Comparison of ENCODE assay signal across 8 mouse cellular contexts in the genomic region with DNA sequence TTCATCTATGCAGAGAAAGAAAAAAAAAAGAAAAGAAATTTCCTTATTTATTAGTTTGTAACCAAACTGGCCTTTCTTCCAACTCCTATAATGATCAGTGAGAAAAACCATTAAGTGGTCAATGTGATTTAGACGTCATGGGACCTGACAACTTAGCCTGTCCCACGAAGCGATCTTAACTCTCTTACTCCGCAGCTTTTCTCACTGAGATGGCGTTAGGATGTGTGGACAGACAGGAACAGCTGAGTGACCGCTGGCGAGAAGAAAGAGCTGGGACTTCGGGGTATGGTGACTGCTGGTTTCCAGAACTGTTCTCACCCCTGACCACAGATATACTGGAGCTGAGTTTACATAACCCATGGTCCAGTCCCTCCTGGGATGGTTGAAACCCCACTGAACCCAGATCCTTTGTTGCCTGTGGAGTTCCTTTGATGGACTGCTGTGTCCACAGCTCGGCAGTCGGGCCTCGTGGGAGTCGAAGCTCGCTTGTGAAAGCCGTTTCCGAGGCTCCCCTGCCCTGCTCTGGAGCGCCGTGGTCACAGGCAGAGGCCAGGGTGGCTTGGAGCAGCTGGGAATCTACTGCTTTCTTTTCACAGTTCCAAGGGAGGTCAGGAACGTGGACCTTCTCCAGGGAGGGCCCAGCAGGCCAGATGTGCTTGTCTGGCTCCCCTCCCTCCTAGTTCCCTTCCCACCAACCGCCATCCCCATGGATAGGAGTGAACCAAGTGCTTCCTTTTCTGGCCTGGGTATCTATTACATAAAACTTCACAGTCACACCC. TPM values are rescaled to one million over a fixed set of nuclear protein-coding genes. Genes with fewer than 3 reads are reported as not detected.
DNase-seq lines count a peak whose midpoint lies in the region; ATAC-seq and TF ChIP-seq lines count a peak whose summit lies in the region.

No protein-coding gene starts in this region.

- WGBS in heart, adult 2 months = 65% methylated on average over 19 of the region's 19 CpGs
- 72% methylated on average over 19 of the region's 19 CpGs for WGBS in heart, embryonic 12.5 days
- WGBS in embryonic facial prominence, embryonic 12.5 days = 69% methylated on average over 19 of the region's 19 CpGs
- 65% methylated on average over 19 of the region's 19 CpGs for WGBS in intestine, embryonic 15.5 days

- H3K4me2 ChIP-seq in heart, embryonic 12.5 days = no peak overlapping the region
- H3K4me2 ChIP-seq in embryonic facial prominence, embryonic 12.5 days (replicated peaks) = no peak overlapping the region
- H3K4me2 ChIP-seq in intestine, embryonic 15.5 days (replicated peaks) = no peak overlapping the region

- H3K36me3 ChIP-seq in heart, adult 2 months (ENCODE audit: control insufficient read depth, insufficient read depth, low read length) = no peaks in the 10 kb centered on the region
- H3K36me3 ChIP-seq in heart, embryonic 12.5 days = no peaks in the 10 kb centered on the region
- H3K36me3 ChIP-seq in embryonic facial prominence, embryonic 12.5 days = no peaks in the 10 kb centered on the region
- H3K36me3 ChIP-seq in intestine, embryonic 15.5 days = no peaks in the 10 kb centered on the region

- peaks cover 1% of the 10 kb centered on the region; the same call in 1 of the 2 replicates for H3K4me1 ChIP-seq in heart, adult 2 months (ENCODE audit: control insufficient read depth, insufficient read depth, low read length)
- H3K4me1 ChIP-seq in heart, embryonic 12.5 days (replicated peaks) = no peaks in the 10 kb centered on the region
- H3K4me1 ChIP-seq in embryonic facial prominence, embryonic 12.5 days = peaks cover 7% of the 10 kb centered on the region
- no peaks in the 10 kb centered on the region for H3K4me1 ChIP-seq in intestine, embryonic 15.5 days (replicated peaks)

- H3K79me2 ChIP-seq in heart, adult 2 months (replicated peaks; ENCODE audit: control insufficient read depth, insufficient read depth, low read length) = no peaks in the 10 kb centered on the region

- peak overlapping the region; percentile 75 for H3K27ac ChIP-seq in heart, adult 2 months
- no peak overlapping the region for H3K27ac ChIP-seq in heart, embryonic 12.5 days (ENCODE audit: poor library complexity, severe bottlenecking)
- peak overlapping the region; percentile 26; the same call in 1 of the 2 replicates for H3K27ac ChIP-seq in embryonic facial prominence, embryonic 12.5 days
- H3K27ac ChIP-seq in intestine, embryonic 15.5 days = peak overlapping the region; percentile 67

- TF ChIP-seq EP300 in heart, adult 2 months (IDR thresholded peaks at IDR 0.05; ENCODE audit: insufficient read depth, low read depth, low read length) = 0 out of 2 replicates have a peak, but pooled peaks have one; percentile 29

- DNase-seq in heart, adult 2 months = peak; percentile 74 to 87
- DNase-seq in lung, postnatal 25 days (ENCODE audit: low spot score) = peak; percentile 60
- DNase-seq in spleen, postnatal 36 days (ENCODE audit: low spot score in 2 of 2) = no peak
- no peak for DNase-seq in layer of hippocampus, adult 9-11 months

- no peak overlapping the region for H3K4me3 ChIP-seq in heart, adult 2 months
- H3K4me3 ChIP-seq in heart, embryonic 12.5 days = no peak overlapping the region
- H3K4me3 ChIP-seq in embryonic facial prominence, embryonic 12.5 days = no peak overlapping the region
- no peak overlapping the region for H3K4me3 ChIP-seq in intestine, embryonic 15.5 days (replicated peaks)

- TF ChIP-seq POLR2A in heart, adult 2 months (IDR thresholded peaks at IDR 0.05; ENCODE audit: insufficient read depth, low read depth, low read length) = no peak

- H3K9me3 ChIP-seq in heart, embryonic 12.5 days (replicated peaks) = no peaks in the 10 kb centered on the region; the same call in 1 of the 2 replicates
- H3K9me3 ChIP-seq in embryonic facial prominence, embryonic 12.5 days = peaks cover 7% of the 10 kb centered on the region; the same call in 1 of the 2 replicates
- H3K9me3 ChIP-seq in intestine, embryonic 15.5 days = no peaks in the 10 kb centered on the region

- intact Hi-C loops in heart, adult 2 months (cut with DNase I) = loop anchor here (2.0 to 10.0 kb wide), 4 partner anchors 239 to 551 kb away; no protein-coding TSS in a partner anchor

- H3K27me3 ChIP-seq in heart, adult 2 months (ENCODE audit: control insufficient read depth, insufficient read depth, low read length) = no peaks in the 10 kb centered on the region
- H3K27me3 ChIP-seq in heart, embryonic 12.5 days (replicated peaks) = no peaks in the 10 kb centered on the region
- H3K27me3 ChIP-seq in embryonic facial prominence, embryonic 12.5 days = no peaks in the 10 kb centered on the region
- H3K27me3 ChIP-seq in intestine, embryonic 15.5 days (replicated peaks) = no peaks in the 10 kb centered on the region

- ATAC-seq in heart, embryonic 12.5 days (ENCODE audit: insufficient number of reproducible peaks, low FRiP score) = no peak
- ATAC-seq in embryonic facial prominence, embryonic 12.5 days (ENCODE audit: insufficient number of reproducible peaks, insufficient read depth, low FRiP score, low TSS enrichment) = no peak
- ATAC-seq in intestine, embryonic 15.5 days = peak; percentile 50
- ATAC-seq in granulocyte monocyte progenitor cell, adult 5-6 weeks (replicated peaks; ENCODE audit: poor library complexity, severe bottlenecking) = no peak

- TF ChIP-seq CTCF in heart, adult 2 months (IDR thresholded peaks at IDR 0.05) = no peak

- no peak overlapping the region for H3K9ac ChIP-seq in heart, adult 2 months (ENCODE audit: low read depth, low read length)
- H3K9ac ChIP-seq in heart, embryonic 12.5 days = no peak overlapping the region
- no peak overlapping the region for H3K9ac ChIP-seq in embryonic facial prominence, embryonic 12.5 days
- H3K9ac ChIP-seq in intestine, embryonic 15.5 days = no peak overlapping the region

RNA-seq across cellular contexts. Expression of a gene that starts 25.8 kb away (rescaled TPM):
- total RNA-seq in heart, adult 2 months (2021) = under 1 TPM; 0.25 to 0.29 TPM
- polyA plus RNA-seq in heart, adult 2 months (2012; rRNA removed) = 1.2 and 1.4 TPM in 2 replicates
- polyA plus RNA-seq in heart, embryonic 12.5 days (2016; fragmentation: Nextera tagmentation; extraction: Ambion mirVana) = 0.23 TPM in 1 of 2 replicates, not detected in the other
- polyA plus RNA-seq in embryonic facial prominence, embryonic 12.5 days (2016; fragmentation: Nextera tagmentation; extraction: Ambion mirVana) = 0.20 and 0.90 TPM in 2 replicates
- polyA plus RNA-seq in intestine, embryonic 15.5 days (2015; fragmentation: Nextera tagmentation; extraction: Ambion mirVana) = 1.1 and 1.2 TPM in 2 replicates
- total RNA-seq in granulocyte monocyte progenitor cell, adult 5-6 weeks (2014; fragmentation: Nextera tagmentation) = 36.7 and 42.2 TPM in 2 replicates
- total RNA-seq in granulocyte monocyte progenitor cell, adult 5-6 weeks (2017) = 17.0 and 26.2 TPM in 2 replicates

Comparison
In these comparisons a context has a peak if more than half of its experiments do, and no peak if none do; other contexts are left out.
1. DNase-seq: peak in heart, adult 2 months (2 of 2) and lung, postnatal 25 days (single experiment); none in spleen, postnatal 36 days (0 of 2) and layer of hippocampus, adult 9-11 months (single experiment).